Mouse (Mus musculus) stomach, postnatal 0 days (tissue): Measurements from ENCODE around the gene 1700029I15Rik. TPM values are rescaled to one million over a fixed set of nuclear protein-coding genes. Genes with fewer than 3 reads are reported as not detected.

ENCODE experiments used
- ATAC-seq: fragments of 200-750 bp; cut with Nextera tagmentation; 2 replicates; pipeline ENCODE4 v1.8.0; 2017; ENCODE audit not compliant: low FRiP score, low TSS enrichment
- DNase-seq: peaks from one replicate; pipeline ENCODE4 v3.0.0-alpha.2; 2016; ENCODE audit warnings: low spot score
- H3K27ac ChIP-seq: fragments of 300-500 bp; sonication (generic); replicated peaks from 2 replicates; pipeline ENCODE4 v1.5.1; 2014; ENCODE audit warnings: mild to moderate bottlenecking, control low read depth
- H3K27me3 ChIP-seq: fragments of 300-500 bp; sonication (generic); 2 replicates; pipeline ENCODE4 v1.6.1; 2014; ENCODE audit warnings: low read length; ENCODE audit not compliant: control insufficient read depth, insufficient read depth
- H3K36me3 ChIP-seq: fragments of 300-500 bp; sonication (generic); 2 replicates; pipeline ENCODE4 v1.6.1; 2014; ENCODE audit warnings: low read length, mixed read lengths; ENCODE audit not compliant: control insufficient read depth, insufficient read depth
- H3K4me1 ChIP-seq: fragments of 300-500 bp; sonication (generic); replicated peaks from 2 replicates; pipeline ENCODE4 v1.6.1; 2014; ENCODE audit warnings: antibody characterized with exemption; ENCODE audit not compliant: control insufficient read depth, insufficient read depth
- H3K4me2 ChIP-seq: fragments of 300-500 bp; sonication (generic); replicated peaks from 2 replicates; pipeline ENCODE4 v1.6.1; 2014; ENCODE audit warnings: low read depth, mild to moderate bottlenecking, control low read depth, moderate library complexity
- H3K4me3 ChIP-seq: fragments of 300-500 bp; sonication (generic); 2 replicates; pipeline ENCODE4 v1.5.1; 2014; ENCODE audit warnings: low read depth, low read length, control low read depth
- H3K9ac ChIP-seq: fragments of 300-500 bp; sonication (generic); 2 replicates; pipeline ENCODE4 v1.6.1; 2014; ENCODE audit warnings: mild to moderate bottlenecking, low read length, control low read depth, mixed read lengths
- H3K9me3 ChIP-seq: fragments of 300-500 bp; sonication (generic); 2 replicates; pipeline ENCODE4 v1.6.1; 2016; ENCODE audit warnings: low read length; ENCODE audit not compliant: control insufficient read depth
- CTCF ChIP-seq: IDR thresholded peaks from 2 replicates; pipeline ENCODE4 v1.5.1; 2016; ENCODE audit warnings: antibody characterized with exemption, low read depth, mild to moderate bottlenecking, moderate library complexity
- EP300 ChIP-seq: optimal IDR thresholded peaks from 2 replicates; pipeline ENCODE3; 2016; ENCODE audit warnings: antibody characterized with exemption
- WGBS: fragments of 180-500 bp; shearing (Covaris S2); extraction: QIAGEN DNeasy Blood & Tissue Kit; methylation state at CpG from one replicate; pipeline ENCODE4 v1.1.7; 2014; 5-methylcytosine and 5-hydroxymethylcytosine counted together
- polyA plus RNA-seq: library from polyadenylated mRNA; unstranded; fragments of >200 nt; fragmentation: Nextera tagmentation; extraction: Ambion mirVana; gene quantifications from 2 replicates; pipeline ENCODE4 v1.2.1, GENCODE M21; 2015

The 1700029I15Rik gene
- polyA plus RNA-seq, 1 experiment from 2014 or later: 2.3 TPM

DNA sequence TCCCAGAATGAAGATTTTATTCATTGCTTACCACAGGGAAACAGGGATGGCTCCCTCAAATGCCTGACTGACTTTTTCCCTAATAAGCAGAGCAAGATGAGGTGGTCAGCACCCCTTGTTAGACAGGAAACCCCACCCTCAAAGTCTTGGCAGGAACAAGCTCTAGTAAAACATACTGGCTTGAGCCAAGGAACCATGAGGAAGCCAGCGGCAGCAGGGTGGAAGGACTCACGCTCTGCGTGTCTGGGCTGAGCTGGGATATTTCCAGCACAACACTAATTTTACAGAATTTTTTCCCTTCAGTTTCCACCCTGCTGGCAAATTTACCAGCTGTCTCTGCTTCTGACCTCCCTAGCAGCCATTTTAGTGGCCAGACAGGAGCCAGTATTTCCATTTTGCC, 44.1 kb downstream of the 1700029I15Rik start:
- 28% methylated on average over 3 of the region's 3 CpGs for WGBS
- no peak for DNase-seq
- ATAC-seq: no peak

DNA sequence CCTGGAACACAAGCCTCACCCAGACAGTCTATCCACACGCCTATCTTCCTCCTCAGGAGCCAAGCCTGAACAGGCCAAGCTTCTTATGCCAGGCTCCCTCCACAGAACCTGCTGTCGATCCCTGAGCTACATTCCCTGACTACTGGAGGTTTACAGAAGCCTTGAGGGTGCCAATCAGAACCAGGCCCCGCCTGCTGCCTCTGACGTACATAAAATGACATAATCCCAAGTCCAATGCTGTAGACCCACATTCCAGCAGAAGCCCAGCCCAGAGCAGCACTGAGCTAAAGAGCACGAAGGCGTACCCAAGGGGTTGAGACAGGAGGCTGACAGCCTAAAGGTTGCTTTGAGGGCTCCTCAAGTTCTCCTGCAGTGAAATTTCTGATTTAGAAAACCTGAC, 45.5 kb downstream of the 1700029I15Rik start:
- Histone ChIP-seq H3K4me3 (no peak overlapping the region), H3K27ac (peak overlapping the region; percentile 93), H3K36me3 (peaks cover 6% of the 10 kb centered on the region), H3K9me3 (no peaks in the 10 kb centered on the region), H3K27me3 (no peaks in the 10 kb centered on the region), H3K4me2 (peak overlapping the region; percentile 29; the same call in 1 of the 2 replicates), H3K4me1 (peaks cover 50% of the 10 kb centered on the region), H3K9ac (peak overlapping the region; percentile 51; the same call in 1 of the 2 replicates)
- WGBS: 18% methylated on average over 6 of the region's 6 CpGs
- TF ChIP-seq EP300: peak; percentile 37
- TF ChIP-seq CTCF: peak; percentile 28; the same call in 1 of the 2 replicates
- peak; percentile 86 for ATAC-seq
- peak; percentile 93 for DNase-seq

More for the DNA sequence above, 44.1 kb downstream of the 1700029I15Rik start:
- Histone ChIP-seq H3K36me3 (peaks cover 14% of the 10 kb centered on the region), H3K27me3 (no peaks in the 10 kb centered on the region), H3K4me1 (peaks cover 40% of the 10 kb centered on the region), H3K27ac (peak overlapping the region; percentile 93), H3K4me3 (no peak overlapping the region), H3K9ac (peak overlapping the region; percentile 47; the same call in 1 of the 2 replicates), H3K4me2 (no peak overlapping the region), H3K9me3 (no peaks in the 10 kb centered on the region)
- TF ChIP-seq CTCF (no peak), EP300 (no peak)

DNA sequence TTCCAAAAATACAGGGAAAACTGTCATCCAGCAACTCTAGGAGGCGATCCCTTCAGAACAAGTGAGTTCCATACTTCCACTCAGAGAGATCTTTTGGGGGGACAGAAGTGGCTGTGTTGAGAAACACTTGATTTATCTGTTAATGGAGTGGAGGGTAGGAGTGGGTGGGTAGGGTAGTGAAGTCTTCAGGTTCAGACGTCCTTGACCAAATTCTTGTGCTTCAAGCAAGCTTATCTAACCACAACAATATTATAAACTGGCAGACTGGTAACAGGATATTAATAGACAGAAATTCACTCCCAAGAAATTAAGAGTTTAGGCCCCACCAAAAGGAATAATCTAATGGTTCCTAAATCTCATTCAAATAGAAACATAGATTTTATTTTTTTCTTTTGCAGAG, 47.8 kb downstream of the 1700029I15Rik start:
- H3K27ac ChIP-seq: peak overlapping the region; percentile 93
- peak overlapping the region; percentile 27; the same call in 1 of the 2 replicates for H3K9ac ChIP-seq
- H3K4me3 ChIP-seq: no peak overlapping the region
- H3K9me3 ChIP-seq: no peaks in the 10 kb centered on the region
- H3K36me3 ChIP-seq: no peaks in the 10 kb centered on the region
- 0 out of 2 replicates have a peak overlapping the region, but pooled peaks have one; percentile 8 for H3K4me2 ChIP-seq
- ATAC-seq (no peak), DNase-seq (no peak)
- WGBS: 60% methylated on average over 2 of the region's 2 CpGs
- no peaks in the 10 kb centered on the region for H3K27me3 ChIP-seq
- TF ChIP-seq EP300 (no peak), CTCF (no peak)
- peaks cover 38% of the 10 kb centered on the region for H3K4me1 ChIP-seq

DNA sequence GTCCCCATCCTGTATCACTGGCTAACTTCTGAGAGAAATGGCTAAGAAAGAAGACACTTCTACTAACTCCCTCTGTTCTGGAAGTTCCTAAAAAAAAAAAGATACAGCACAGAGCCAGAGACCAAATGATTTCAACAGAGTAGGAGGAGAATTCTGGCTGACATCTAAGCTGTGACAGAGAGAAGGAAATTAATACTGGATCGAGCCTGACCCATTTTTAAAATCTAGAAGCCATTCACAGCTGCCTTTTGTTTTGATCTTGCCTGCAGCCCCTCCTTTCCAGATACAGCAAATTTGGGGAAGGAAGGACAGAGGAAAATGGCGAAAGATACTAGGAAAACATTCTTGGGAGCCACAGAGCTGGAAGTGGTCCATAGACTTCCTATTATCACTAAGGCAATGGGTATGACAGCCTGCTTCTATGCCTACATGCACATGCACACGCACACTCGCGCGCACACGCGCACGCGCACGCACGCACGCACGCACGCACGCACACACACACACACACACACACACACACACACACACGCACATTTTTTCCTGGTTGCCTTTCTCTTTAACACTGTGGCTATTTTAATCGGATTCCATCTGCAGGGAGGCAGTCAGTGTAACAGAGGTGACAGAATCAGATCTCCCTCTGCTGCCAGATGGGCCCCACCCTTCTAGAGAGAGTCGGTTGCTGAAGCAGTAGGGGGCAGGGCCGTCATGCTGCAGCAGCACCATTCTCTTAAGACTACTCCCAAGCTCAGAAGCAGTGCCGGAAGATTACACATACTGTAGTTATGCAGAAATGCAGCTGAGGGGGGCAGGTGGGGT, 48.6 kb downstream of the 1700029I15Rik start:
- peak; percentile 55 for TF ChIP-seq CTCF
- TF ChIP-seq EP300: no peak
- peaks cover 30% of the 10 kb centered on the region for H3K4me1 ChIP-seq
- no peaks in the 10 kb centered on the region for H3K27me3 ChIP-seq
- H3K36me3 ChIP-seq: no peaks in the 10 kb centered on the region
- DNase-seq (peak; percentile 80), ATAC-seq (peak; percentile 54)
- 48% methylated on average over 21 of the region's 21 CpGs for WGBS
- H3K4me2 ChIP-seq: peak overlapping the region; percentile 80
- no peaks in the 10 kb centered on the region for H3K9me3 ChIP-seq
- peak overlapping the region; percentile 89 for H3K27ac ChIP-seq
- H3K4me3 ChIP-seq: peak overlapping the region; percentile 90
- H3K9ac ChIP-seq: peak overlapping the region; percentile 48

DNA sequence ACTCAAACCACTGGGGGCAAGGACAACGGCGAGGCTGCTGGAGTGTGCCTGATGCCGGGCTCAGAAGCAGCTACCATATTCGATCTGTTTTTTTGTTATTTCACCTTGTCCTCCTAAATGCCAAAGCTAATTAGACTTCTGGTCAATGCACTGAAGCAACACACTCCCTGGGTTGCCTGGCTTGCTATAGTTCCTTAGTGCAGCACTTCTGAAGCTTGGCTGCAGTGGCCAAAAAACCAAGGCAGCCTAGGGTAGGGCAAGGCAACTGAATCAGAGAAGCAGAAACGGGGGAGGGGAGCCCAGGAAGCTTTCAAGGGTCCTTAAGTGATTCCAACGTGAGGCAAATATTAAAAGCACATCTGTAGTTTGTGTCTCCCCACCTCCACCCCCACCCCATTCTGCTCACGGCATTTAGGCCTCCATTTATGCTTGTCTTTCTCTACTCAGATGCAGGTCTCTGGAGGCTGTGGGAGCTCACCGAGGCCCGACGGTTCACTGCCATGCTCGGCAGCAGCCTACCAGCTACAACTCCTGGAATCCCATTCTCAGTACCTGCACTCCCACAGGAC, 49.4 kb downstream of the 1700029I15Rik start:
- TF ChIP-seq CTCF: no peak
- TF ChIP-seq EP300: no peak
- DNase-seq (no peak), ATAC-seq (no peak)
- Histone ChIP-seq H3K9ac (peak overlapping the region; percentile 48), H3K4me2 (peak overlapping the region; percentile 80), H3K9me3 (no peaks in the 10 kb centered on the region), H3K4me1 (peaks cover 28% of the 10 kb centered on the region), H3K36me3 (no peaks in the 10 kb centered on the region), H3K27ac (peak overlapping the region; percentile 89), H3K4me3 (peak overlapping the region; percentile 90), H3K27me3 (no peaks in the 10 kb centered on the region)
- WGBS: 26% methylated on average over 11 of the region's 11 CpGs
